Mouse (Mus musculus): ENCODE measurements around the gene Pdx1. TPM values are rescaled to one million over a fixed set of nuclear protein-coding genes. Genes with fewer than 3 reads are reported as not detected.

The Pdx1 gene
- total and polyA plus RNA-seq, 3 experiments: not detected

DNA sequence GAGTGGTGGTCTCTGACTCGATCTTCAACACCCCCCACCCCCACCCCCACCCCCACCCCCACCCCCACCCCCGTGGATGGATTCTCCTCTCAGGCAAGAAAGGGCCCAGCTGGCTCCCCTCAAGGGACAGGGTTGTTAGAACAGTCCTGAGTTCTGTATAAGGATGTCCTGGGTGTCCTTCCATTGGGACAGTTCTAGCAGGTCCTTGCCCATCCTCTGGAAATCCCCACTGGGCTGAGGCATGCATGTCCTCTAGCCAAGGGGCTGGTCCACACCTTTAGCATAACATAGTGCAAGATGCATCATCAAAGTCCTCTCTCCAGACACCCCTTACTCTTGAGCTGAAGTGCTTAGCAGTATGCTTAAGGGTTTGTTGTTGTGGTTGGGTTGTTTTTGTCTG is 40.0 kb downstream of the Pdx1 start:
- H3K27ac ChIP-seq (ENCODE audit: control insufficient read depth, low read depth, low read length): no peak overlapping the region
- H3K27me3 ChIP-seq (ENCODE audit: control insufficient read depth in 1 of 2, insufficient read depth in 2 of 2, low read length in 2 of 2): no peaks in the 10 kb centered on the region
- H3K36me3 ChIP-seq (ENCODE audit: control insufficient read depth in 1 of 2, insufficient read depth in 2 of 2, low read length in 2 of 2): no peaks in the 10 kb centered on the region
- H3K79me2 ChIP-seq (ENCODE audit: control insufficient read depth, insufficient read depth, low read length, poor library complexity): no peaks in the 10 kb centered on the region
- H3K9me3 ChIP-seq (replicated peaks; ENCODE audit: insufficient read depth, low read length): no peaks in the 10 kb centered on the region
- H3K9ac ChIP-seq (ENCODE audit: control insufficient read depth, low read depth, low read length, poor library complexity, severe bottlenecking): no peak overlapping the region
- DNase-seq (ENCODE audit: low read depth, low spot score): no peak
- H3K4me3 ChIP-seq (ENCODE audit: control insufficient read depth in 1 of 2, insufficient read depth in 1 of 2, low read depth in 2 of 2, low read length in 2 of 2): no peak overlapping the region
- no peak for TF ChIP-seq MAX (IDR thresholded peaks at IDR 0.05; ENCODE audit: low read length)
- no peaks in the 10 kb centered on the region for H3K4me1 ChIP-seq (ENCODE audit: control insufficient read depth in 1 of 2, insufficient read depth in 2 of 2, low read length in 2 of 2)

DNA sequence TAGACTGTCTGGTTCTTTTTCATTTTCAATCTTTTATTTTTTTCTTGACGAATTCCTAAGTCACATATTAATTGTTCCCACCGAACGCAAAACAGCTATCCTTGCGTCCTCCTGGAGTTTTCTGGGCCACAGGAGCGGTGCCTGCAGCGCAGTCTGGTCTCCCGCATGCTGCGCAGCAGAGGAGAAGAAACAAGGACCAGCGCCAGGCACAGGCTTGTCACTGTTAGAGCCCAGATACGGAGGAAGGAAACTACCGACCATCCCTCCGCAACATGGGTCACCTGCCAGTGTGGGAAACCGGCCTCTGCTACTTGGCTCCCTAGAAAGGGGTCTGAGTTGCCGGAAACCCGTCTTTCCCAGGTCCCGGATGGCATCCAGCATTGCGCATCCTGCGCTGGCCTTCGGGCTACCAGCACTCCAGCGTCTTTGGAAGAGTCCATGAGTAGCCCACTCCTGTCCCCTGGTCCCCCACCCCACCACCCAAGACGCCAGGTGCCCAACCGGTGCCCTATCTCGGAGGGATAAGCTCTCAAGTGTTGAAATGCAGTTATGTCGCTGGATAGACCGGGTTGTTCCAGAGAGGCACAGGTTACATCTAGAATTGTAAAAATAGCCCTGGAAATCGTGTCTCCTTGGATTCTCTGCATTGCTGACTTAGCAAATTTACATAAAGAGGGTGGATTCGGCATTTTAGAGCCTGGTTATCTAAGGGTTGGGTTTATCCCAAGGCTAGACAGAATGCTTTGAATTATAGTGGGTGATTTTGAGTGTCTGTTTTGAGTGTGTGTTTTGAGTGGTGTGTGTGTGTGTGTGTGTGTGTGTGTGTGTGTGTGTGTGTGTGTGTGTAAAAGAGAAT is 43.3 kb downstream of the Pdx1 start:
- Histone ChIP-seq H3K27me3 (ENCODE audit: control insufficient read depth in 1 of 2, insufficient read depth in 2 of 2, low read length in 2 of 2) (no peaks in the 10 kb centered on the region), H3K36me3 (ENCODE audit: control insufficient read depth in 1 of 2, insufficient read depth in 2 of 2, low read length in 2 of 2) (no peaks in the 10 kb centered on the region), H3K79me2 (ENCODE audit: control insufficient read depth, insufficient read depth, low read length, poor library complexity) (no peaks in the 10 kb centered on the region), H3K9ac (ENCODE audit: control insufficient read depth, low read depth, low read length, poor library complexity, severe bottlenecking) (no peak overlapping the region), H3K4me1 (ENCODE audit: control insufficient read depth in 1 of 2, insufficient read depth in 2 of 2, low read length in 2 of 2) (no peaks in the 10 kb centered on the region), H3K9me3 (replicated peaks; ENCODE audit: insufficient read depth, low read length) (no peaks in the 10 kb centered on the region), H3K4me3 (ENCODE audit: control insufficient read depth in 1 of 2, insufficient read depth in 1 of 2, low read depth in 2 of 2, low read length in 2 of 2) (no peak overlapping the region), H3K27ac (ENCODE audit: control insufficient read depth, low read depth, low read length) (no peak overlapping the region)
- DNase-seq (ENCODE audit: low read depth, low spot score): no peak
- no peak for TF ChIP-seq KAT2A (conservative IDR thresholded peaks at IDR 0.05; ENCODE audit: low read depth, low read length)
- TF ChIP-seq RCOR1 (IDR thresholded peaks at IDR 0.05; ENCODE audit: low read depth, low read length): no peak
- TF ChIP-seq NELFE (IDR thresholded peaks at IDR 0.05; ENCODE audit: low read depth, low read length): no peak
- TF ChIP-seq ZMIZ1 (IDR thresholded peaks at IDR 0.05; ENCODE audit: low read depth, low read length): no peak
- TF ChIP-seq MAX (IDR thresholded peaks at IDR 0.05; ENCODE audit: low read length): no peak
- no peak for TF ChIP-seq GABPA (IDR thresholded peaks at IDR 0.05; ENCODE audit: low read depth, low read length)
- TF ChIP-seq TAL1 (IDR thresholded peaks at IDR 0.05; ENCODE audit: low read length): no peak
- no peak for TF ChIP-seq RAD21 (IDR thresholded peaks at IDR 0.05; ENCODE audit: low read depth, low read length)
- TF ChIP-seq MAZ (IDR thresholded peaks at IDR 0.05; ENCODE audit: low read depth, low read length): no peak

- H3K36me3 ChIP-seq (ENCODE audit: control insufficient read depth in 1 of 2, insufficient read depth in 2 of 2, low read length in 2 of 2): no peaks in the 10 kb centered on the region
- no peak overlapping the region for H3K27ac ChIP-seq (ENCODE audit: control insufficient read depth, low read depth, low read length)
- no peaks in the 10 kb centered on the region for H3K4me1 ChIP-seq (ENCODE audit: control insufficient read depth in 1 of 2, insufficient read depth in 2 of 2, low read length in 2 of 2)
- no peaks in the 10 kb centered on the region for H3K79me2 ChIP-seq (ENCODE audit: control insufficient read depth, insufficient read depth, low read length, poor library complexity)
- no peaks in the 10 kb centered on the region for H3K27me3 ChIP-seq (ENCODE audit: control insufficient read depth in 1 of 2, insufficient read depth in 2 of 2, low read length in 2 of 2)
- no peak overlapping the region for H3K9ac ChIP-seq (ENCODE audit: control insufficient read depth, low read depth, low read length, poor library complexity, severe bottlenecking)
- no peak for DNase-seq (ENCODE audit: low read depth, low spot score)
- H3K9me3 ChIP-seq (replicated peaks; ENCODE audit: insufficient read depth, low read length): no peaks in the 10 kb centered on the region
- no peak for TF ChIP-seq MAFK (IDR thresholded peaks at IDR 0.05; ENCODE audit: borderline replicate concordance, low read depth, low read length)
- no peak for TF ChIP-seq GABPA (IDR thresholded peaks at IDR 0.05; ENCODE audit: low read depth, low read length)
- no peak for TF ChIP-seq POLR2AphosphoS5 (IDR thresholded peaks at IDR 0.05; ENCODE audit: borderline replicate concordance, low read depth, low read length)
- TF ChIP-seq SMC3 (IDR thresholded peaks at IDR 0.05; ENCODE audit: low read depth, low read length): no peak
- no peak for TF ChIP-seq ZC3H11A (IDR thresholded peaks at IDR 0.05; ENCODE audit: low read depth, low read length)
- no peak for TF ChIP-seq MYC (IDR thresholded peaks at IDR 0.05; ENCODE audit: low read depth, low read length)
- TF ChIP-seq ZNF384 (IDR thresholded peaks at IDR 0.05; ENCODE audit: low read depth, low read length): no peak
- no peak for TF ChIP-seq MEF2A (IDR thresholded peaks at IDR 0.05; ENCODE audit: extremely low read depth, insufficient replicate concordance, low read depth, low read length, poor library complexity, severe bottlenecking)
- no peak overlapping the region for H3K4me3 ChIP-seq (ENCODE audit: control insufficient read depth in 1 of 2, insufficient read depth in 1 of 2, low read depth in 2 of 2, low read length in 2 of 2)
Measured at GRCm38 (mm10) chr5:147314646-147315431, 45.1 kb downstream of the Pdx1 start.

All from MEL (cell line).